Mouse (Mus musculus): ENCODE data around the gene Rusc2. TPM values are rescaled to one million over a fixed set of nuclear protein-coding genes. Genes with fewer than 3 reads are reported as not detected.
A peak's percentile ranks its signal among the peaks of the same experiment; 100 is the strongest.

Gene Rusc2
- polyA plus RNA-seq (2012; rRNA removed) (16.2 and 25.4 TPM in 2 replicates), polyA plus RNA-seq (2014; fragmentation: Nextera tagmentation; extraction: Ambion mirVana) (8.0 and 9.6 TPM in 2 replicates)

GRCm38 (mm10) chr4:43381408-43382154 lies at the start of gene Rusc2:
Rusc2 (plus strand) TSS chr4:43381979.
- no peak for TF ChIP-seq POLR2A (IDR thresholded peaks at IDR 0.05; ENCODE audit: borderline replicate concordance, extremely low read depth, insufficient read depth, insufficient read length)
- Histone ChIP-seq H3K9me3 (ENCODE audit: control insufficient read depth, low read length) (no peaks in the 10 kb centered on the region), H3K27me3 (ENCODE audit: control insufficient read depth, insufficient read depth, low read length) (0 out of 2 replicates have a peak, but pooled peaks cover 5% of the 10 kb centered on the region), H3K36me3 (ENCODE audit: control insufficient read depth, insufficient read depth, low read length) (no peaks in the 10 kb centered on the region), H3K4me3 (replicated peaks; ENCODE audit: low read length) (peak within 1 kb of the TSS; percentile 70), H3K4me2 (replicated peaks; ENCODE audit: low read depth, low read length, severe bottlenecking) (peak within 1 kb of the TSS; percentile 93), H3K27ac (replicated peaks; ENCODE audit: low read depth, low read length) (no peak within 1 kb of the TSS), H3K9ac (ENCODE audit: low read depth, low read length, severe bottlenecking) (peak within 1 kb of the TSS; percentile 82), H3K4me1 (ENCODE audit: control insufficient read depth, insufficient read depth, low read length) (peaks cover 7% of the 10 kb centered on the region)
- DNase-seq (ENCODE audit: low spot score) (peak; percentile 87), ATAC-seq (ENCODE audit: low FRiP score, low read depth) (peak; percentile 95)
- WGBS, result 2% methylated on average over 46 of the region's 63 CpGs

DNA sequence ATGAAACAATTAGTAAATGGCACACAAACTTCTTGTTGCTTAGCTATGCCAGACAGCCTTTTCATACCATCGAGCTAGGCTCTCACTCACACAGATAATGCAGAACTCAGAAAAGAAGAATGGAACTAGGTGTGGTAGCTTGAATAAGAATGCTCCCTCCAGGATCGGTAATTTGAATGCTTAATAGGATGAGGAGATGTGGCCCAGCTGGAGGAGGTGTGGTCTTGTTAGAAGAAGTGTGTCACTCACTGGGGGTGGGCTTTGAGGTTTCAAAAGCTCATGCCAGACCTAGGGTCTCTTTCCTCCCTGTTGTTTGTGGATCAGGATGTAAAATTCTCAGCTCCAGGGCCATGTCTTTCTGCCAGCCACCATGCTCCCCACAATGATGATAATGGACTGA lies 47.0 kb upstream of the Rusc2 start:
- 61% methylated on average over 2 of the region's 2 CpGs for WGBS
- Histone ChIP-seq H3K27me3 (ENCODE audit: control insufficient read depth, insufficient read depth, low read length) (no peaks in the 10 kb centered on the region), H3K4me1 (ENCODE audit: control insufficient read depth, insufficient read depth, low read length) (no peaks in the 10 kb centered on the region), H3K36me3 (ENCODE audit: control insufficient read depth, insufficient read depth, low read length) (no peaks in the 10 kb centered on the region), H3K27ac (replicated peaks; ENCODE audit: low read depth, low read length) (no peak overlapping the region), H3K9me3 (ENCODE audit: control insufficient read depth, low read length) (no peaks in the 10 kb centered on the region), H3K4me2 (replicated peaks; ENCODE audit: low read depth, low read length, severe bottlenecking) (no peak overlapping the region), H3K9ac (ENCODE audit: low read depth, low read length, severe bottlenecking) (no peak overlapping the region), H3K4me3 (replicated peaks; ENCODE audit: low read length) (no peak overlapping the region)
- DNase-seq (ENCODE audit: low spot score) (no peak), ATAC-seq (ENCODE audit: low FRiP score, low read depth) (no peak)
- no peak for TF ChIP-seq POLR2A (IDR thresholded peaks at IDR 0.05; ENCODE audit: borderline replicate concordance, extremely low read depth, insufficient read depth, insufficient read length)

GRCm38 (mm10) chr4:43336176-43336575 lies 45.6 kb upstream of the Rusc2 start:
- H3K4me1 ChIP-seq (ENCODE audit: control insufficient read depth, insufficient read depth, low read length), result no peaks in the 10 kb centered on the region
- DNase-seq (ENCODE audit: low spot score) (no peak), ATAC-seq (ENCODE audit: low FRiP score, low read depth) (no peak)
- no peaks in the 10 kb centered on the region for H3K36me3 ChIP-seq (ENCODE audit: control insufficient read depth, insufficient read depth, low read length)
- H3K4me2 ChIP-seq (replicated peaks; ENCODE audit: low read depth, low read length, severe bottlenecking), result no peak overlapping the region
- TF ChIP-seq POLR2A (IDR thresholded peaks at IDR 0.05; ENCODE audit: borderline replicate concordance, extremely low read depth, insufficient read depth, insufficient read length), result no peak
- no peaks in the 10 kb centered on the region for H3K9me3 ChIP-seq (ENCODE audit: control insufficient read depth, low read length)
- no peak overlapping the region for H3K27ac ChIP-seq (replicated peaks; ENCODE audit: low read depth, low read length)
- H3K4me3 ChIP-seq (replicated peaks; ENCODE audit: low read length), result no peak overlapping the region
- H3K9ac ChIP-seq (ENCODE audit: low read depth, low read length, severe bottlenecking), result no peak overlapping the region
- H3K27me3 ChIP-seq (ENCODE audit: control insufficient read depth, insufficient read depth, low read length), result no peaks in the 10 kb centered on the region

GRCm38 (mm10) chr4:43340096-43340804 lies 41.5 kb upstream of the Rusc2 start:
- Histone ChIP-seq H3K27ac (replicated peaks; ENCODE audit: low read depth, low read length) (no peak overlapping the region), H3K4me3 (replicated peaks; ENCODE audit: low read length) (no peak overlapping the region), H3K4me2 (replicated peaks; ENCODE audit: low read depth, low read length, severe bottlenecking) (no peak overlapping the region), H3K27me3 (ENCODE audit: control insufficient read depth, insufficient read depth, low read length) (no peaks in the 10 kb centered on the region), H3K36me3 (ENCODE audit: control insufficient read depth, insufficient read depth, low read length) (no peaks in the 10 kb centered on the region), H3K4me1 (ENCODE audit: control insufficient read depth, insufficient read depth, low read length) (no peaks in the 10 kb centered on the region), H3K9me3 (ENCODE audit: control insufficient read depth, low read length) (no peaks in the 10 kb centered on the region), H3K9ac (ENCODE audit: low read depth, low read length, severe bottlenecking) (no peak overlapping the region)
- TF ChIP-seq POLR2A (IDR thresholded peaks at IDR 0.05; ENCODE audit: borderline replicate concordance, extremely low read depth, insufficient read depth, insufficient read length), result no peak
- no peak for ATAC-seq (ENCODE audit: low FRiP score, low read depth)
- 53% methylated on average over 4 of the region's 4 CpGs for WGBS
- no peak for DNase-seq (ENCODE audit: low spot score)

DNA sequence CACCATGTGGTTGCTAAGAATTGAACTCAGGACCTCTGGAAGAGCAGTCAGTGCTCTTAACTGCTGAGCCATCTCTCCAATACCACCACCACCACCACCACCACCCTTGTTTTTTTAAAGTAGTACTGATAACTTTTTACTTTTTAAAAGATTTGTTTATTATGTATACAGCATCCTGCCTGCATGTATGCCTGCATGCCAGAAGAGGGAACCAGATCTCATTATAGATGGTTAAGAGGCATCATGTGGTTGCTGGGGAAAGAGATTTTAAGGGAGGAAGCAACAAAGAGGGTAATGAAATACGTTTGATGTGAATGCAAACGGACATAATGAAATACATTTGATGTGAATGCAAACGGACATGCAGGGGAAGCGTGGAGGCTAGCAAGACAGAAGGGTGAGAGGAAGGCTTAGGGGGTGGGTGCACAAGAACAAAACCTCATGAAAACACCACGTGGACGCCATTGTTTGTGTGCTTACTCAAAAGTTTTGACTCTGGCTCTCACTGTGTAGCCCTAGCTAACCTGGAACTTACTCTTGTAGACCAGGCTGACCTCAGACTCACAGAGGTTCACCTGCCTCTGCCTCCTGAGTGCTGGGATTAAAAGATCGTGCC lies 40.4 kb upstream of the Rusc2 start:
- DNase-seq (ENCODE audit: low spot score) (no peak), ATAC-seq (ENCODE audit: low FRiP score, low read depth) (no peak)
- Histone ChIP-seq H3K27me3 (ENCODE audit: control insufficient read depth, insufficient read depth, low read length) (no peaks in the 10 kb centered on the region), H3K4me1 (ENCODE audit: control insufficient read depth, insufficient read depth, low read length) (no peaks in the 10 kb centered on the region), H3K27ac (replicated peaks; ENCODE audit: low read depth, low read length) (no peak overlapping the region), H3K9ac (ENCODE audit: low read depth, low read length, severe bottlenecking) (no peak overlapping the region), H3K4me2 (replicated peaks; ENCODE audit: low read depth, low read length, severe bottlenecking) (no peak overlapping the region), H3K36me3 (ENCODE audit: control insufficient read depth, insufficient read depth, low read length) (no peaks in the 10 kb centered on the region), H3K9me3 (ENCODE audit: control insufficient read depth, low read length) (no peaks in the 10 kb centered on the region), H3K4me3 (replicated peaks; ENCODE audit: low read length) (no peak overlapping the region)
- WGBS, result 82% methylated on average over 7 of the region's 7 CpGs
- no peak for TF ChIP-seq POLR2A (IDR thresholded peaks at IDR 0.05; ENCODE audit: borderline replicate concordance, extremely low read depth, insufficient read depth, insufficient read length)
